Mouse (Mus musculus) hematopoietic stem cell, adult 5-6 weeks (primary cell): ENCODE results near the gene A530064D06Rik. TPM values are rescaled to one million over a fixed set of nuclear protein-coding genes. Genes with fewer than 3 reads are reported as not detected.

Experiments used
- ATAC-seq, 2 experiments: fragments of 125-278 bp in 1 of 2; replicated peaks in 1 of 2; 2 replicates each; pipeline ENCODE4 v1.8.0; 2016 to 2017; ENCODE audit warnings: inconsistent platforms in 2 of 2, mild to moderate bottlenecking in 2 of 2, moderate number of reproducible peaks in 2 of 2, low read depth in 1 of 2, moderate TSS enrichment in 1 of 2; ENCODE audit not compliant: low FRiP score in 2 of 2, poor library complexity in 2 of 2, severe bottlenecking in 2 of 2, insufficient read depth in 1 of 2, low TSS enrichment in 1 of 2
- total RNA-seq: library from RNA; stranded (forward); fragments of 172-1452, 232-1000 nt; gene quantifications from 2 replicates; pipeline ENCODE4 v1.2.3, GENCODE M21; 2017

Gene A530064D06Rik
- total RNA-seq = 1.0 and 9.2 TPM in 2 replicates

DNA sequence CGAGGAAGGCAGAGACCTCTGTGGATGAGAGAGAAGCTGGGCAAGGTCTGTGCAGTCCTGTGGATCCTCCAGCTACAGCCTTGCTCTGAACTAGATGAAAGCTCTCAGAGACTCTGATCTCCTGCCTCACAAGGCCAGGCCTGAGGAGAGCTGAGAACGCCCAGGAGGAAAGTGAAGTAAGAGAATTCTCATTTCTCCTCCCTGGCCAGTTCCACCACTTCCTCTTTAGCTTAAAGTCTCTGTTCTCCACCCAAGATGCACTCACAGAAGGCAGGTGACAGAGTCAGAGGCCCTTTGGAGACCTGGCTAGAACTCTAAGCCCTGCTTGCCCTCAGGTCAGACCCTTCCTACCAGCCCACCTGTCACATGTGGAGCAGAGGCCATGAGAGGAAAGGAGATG lies at the start of gene A530064D06Rik:
Gene A530064D06Rik, minus strand, starts transcription at position 173 of the 400 bp plus-strand sequence.
- peak; percentile 72 to 78 for ATAC-seq

DNA sequence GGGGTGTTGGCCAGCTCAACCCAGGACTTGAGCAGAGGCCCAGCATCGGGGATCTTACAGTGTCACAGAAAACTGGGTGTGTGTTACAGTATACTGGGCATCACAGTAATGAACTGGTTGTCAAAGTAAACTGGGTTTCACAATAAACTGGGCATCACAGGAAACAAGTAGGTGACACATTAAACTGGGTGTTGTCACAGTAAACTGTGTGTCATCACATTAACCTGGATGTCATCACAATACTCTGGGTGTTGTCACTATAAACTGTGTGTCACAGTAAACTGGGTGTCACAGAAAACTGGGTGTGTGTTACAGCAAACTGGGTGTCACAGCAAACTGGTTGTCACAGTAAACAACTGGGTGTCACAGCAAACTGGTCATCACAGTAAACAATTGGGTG lies 48.4 kb upstream of the A530064D06Rik start:
- peak in 1 of 2 experiments; percentile 39; a peak in 1 of 4 replicates for ATAC-seq

- ATAC-seq = no peak
Observed at GRCm38 (mm10) chr17:48213511-48213910, 46.4 kb upstream of the A530064D06Rik start.

GRCm38 (mm10) chr17:48212596-48212995 lies 45.5 kb upstream of the A530064D06Rik start:
- ATAC-seq = no peak

- ATAC-seq = no peak
Observed at GRCm38 (mm10) chr17:48203086-48203485, 36.0 kb upstream of the A530064D06Rik start.

DNA sequence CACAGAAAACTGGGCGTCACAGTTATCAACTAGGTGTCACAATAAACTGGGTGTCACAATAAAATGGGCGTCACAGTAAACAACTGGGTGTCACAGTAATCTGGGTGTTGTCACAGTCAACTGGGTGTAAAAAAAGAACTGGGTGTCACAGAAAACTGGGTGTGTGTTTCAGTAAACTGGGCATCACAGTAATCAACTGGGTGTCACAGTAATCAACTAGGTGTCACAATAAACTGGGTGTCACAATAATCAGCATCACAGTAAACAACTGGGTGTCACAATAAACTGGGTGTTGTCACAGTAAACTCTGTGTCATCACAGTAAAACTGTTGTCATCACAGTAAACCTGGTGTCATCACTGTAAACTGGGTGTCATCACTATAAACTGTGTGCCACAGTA lies 25.3 kb upstream of the A530064D06Rik start:
- ATAC-seq = peak in 1 of 2 experiments; percentile 36; a peak in 1 of 4 replicates

- ATAC-seq = peak; percentile 22 to 81; a peak in 1 of 4 replicates
Observed at GRCm38 (mm10) chr17:48185252-48185651, 18.2 kb upstream of the A530064D06Rik start.

DNA sequence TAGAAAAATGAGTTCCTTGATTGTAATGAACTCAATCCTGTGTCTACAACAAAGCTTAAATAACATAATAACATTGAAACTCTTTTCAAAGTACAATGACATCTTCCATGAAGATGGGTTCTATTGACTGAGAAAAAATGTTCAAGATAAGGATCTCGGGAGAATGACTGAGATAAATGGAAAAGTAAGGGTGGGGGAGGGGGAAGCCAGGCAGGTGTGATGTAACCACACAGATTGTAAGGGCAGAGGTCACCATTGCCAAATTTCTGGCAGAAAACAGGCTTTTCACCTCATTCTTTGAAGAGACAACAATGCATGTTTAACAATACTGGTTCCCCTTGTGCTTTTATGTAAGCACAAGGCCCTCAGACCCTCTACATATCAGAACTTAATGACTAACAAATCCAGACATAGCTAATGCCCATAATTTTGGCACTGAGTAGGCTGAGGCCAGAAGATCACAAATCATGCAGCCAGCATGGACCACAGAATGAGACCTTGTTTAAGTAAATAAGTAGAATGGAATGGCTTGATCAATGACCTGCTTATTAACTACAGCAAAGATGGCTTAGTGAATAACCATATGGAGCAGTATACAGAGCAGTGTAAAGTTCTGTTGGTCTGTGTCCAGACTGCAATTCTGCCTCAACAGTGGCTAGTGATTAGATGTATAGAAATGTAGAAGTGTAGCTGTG lies 9.5 kb downstream of the A530064D06Rik start:
- no peak for ATAC-seq

DNA sequence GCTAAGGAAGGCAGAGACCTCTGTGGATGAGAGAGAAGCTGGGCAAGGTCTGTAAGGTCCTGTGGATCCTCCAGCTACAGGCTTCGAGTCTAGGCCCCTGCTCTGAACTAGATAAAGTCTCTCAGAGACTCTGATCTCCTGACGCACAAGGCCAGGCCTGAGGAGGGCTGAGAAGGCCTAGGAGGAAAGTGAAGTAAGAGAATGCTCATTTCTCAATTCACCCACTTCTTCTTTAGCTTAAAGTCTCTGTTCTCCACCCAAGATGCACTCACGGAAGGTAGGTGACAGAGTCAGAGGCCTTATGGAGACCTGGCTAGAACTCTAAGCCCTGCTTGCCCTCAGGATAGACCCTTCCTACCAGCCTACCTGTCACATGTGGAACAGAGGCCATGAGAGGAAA lies 21.0 kb downstream of the A530064D06Rik start, which contains the start of gene 9830107B12Rik:
Gene 9830107B12Rik, minus strand, starts transcription at position 149 of the 400 bp plus-strand sequence.
- ATAC-seq = peak in 1 of 2 experiments; percentile 55; a peak in 1 of 4 replicates

- no peak for ATAC-seq
Observed at GRCm38 (mm10) chr17:48132810-48133209, 34.3 kb downstream of the A530064D06Rik start.

- ATAC-seq = no peak
Observed at GRCm38 (mm10) chr17:48120456-48120855, 46.6 kb downstream of the A530064D06Rik start.

- peak; percentile 54 to 72; a peak in 3 of 4 replicates for ATAC-seq
Observed at GRCm38 (mm10) chr17:48119656-48120055, 47.4 kb downstream of the A530064D06Rik start.

GRCm38 (mm10) chr17:48118570-48118969 lies 48.5 kb downstream of the A530064D06Rik start:
- ATAC-seq = peak; percentile 97 to 99

DNA sequence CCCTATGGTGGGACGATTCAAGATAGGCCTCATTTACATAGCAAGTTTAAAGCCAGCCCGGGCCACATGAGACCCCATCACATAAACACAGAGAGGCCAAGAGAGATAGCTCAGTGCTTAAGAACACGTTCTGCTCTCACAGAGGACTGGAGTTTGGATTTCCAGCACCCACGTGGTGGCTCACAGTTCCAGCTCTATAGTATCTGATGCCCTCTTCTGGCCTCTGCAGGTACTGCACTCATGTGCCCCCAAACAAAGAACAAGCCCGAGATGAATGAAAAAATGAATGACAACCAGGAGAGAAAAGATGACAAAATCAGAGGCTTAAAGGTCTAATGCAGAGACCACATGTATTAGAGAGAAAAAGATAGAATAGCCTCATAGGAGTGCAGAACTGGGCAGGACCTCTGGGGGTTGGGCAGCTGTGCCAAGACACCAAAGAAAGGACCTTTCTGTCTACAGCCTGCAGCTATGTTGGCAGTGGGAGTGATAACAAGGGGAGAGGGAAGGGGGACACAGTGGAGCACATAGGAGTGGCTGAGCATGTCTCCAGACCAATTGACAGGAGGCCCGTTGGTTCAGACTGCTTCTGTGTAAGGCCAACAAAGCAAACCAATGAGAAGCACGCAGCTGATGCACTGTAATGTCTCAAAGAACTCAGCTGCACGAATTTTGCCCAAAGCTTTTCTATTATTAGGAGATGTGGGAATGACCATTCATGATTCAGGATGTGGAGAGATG lies 56.4 kb downstream of the A530064D06Rik start:
- peak; percentile 42 to 59; a peak in 2 of 4 replicates for ATAC-seq

DNA sequence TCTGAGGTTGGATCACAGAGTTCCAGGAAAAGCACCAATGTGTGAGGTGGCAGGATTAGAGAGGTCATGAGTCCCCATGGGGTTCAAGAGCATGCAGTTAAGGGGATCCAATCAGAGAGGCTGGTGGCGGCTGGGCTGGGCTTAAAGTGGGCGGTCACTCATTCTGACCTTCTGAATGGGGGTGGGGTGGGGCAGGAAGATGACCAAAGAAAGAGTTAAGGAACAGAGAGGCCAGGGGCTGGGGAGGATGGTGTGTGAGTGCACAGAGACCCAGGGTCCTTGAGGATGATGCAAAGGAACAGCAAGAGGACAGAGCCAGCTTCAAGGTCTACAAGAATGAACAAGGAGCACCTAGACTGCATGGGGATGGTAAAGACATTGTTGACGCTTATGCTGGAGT lies 58.6 kb downstream of the A530064D06Rik start:
- no peak for ATAC-seq

GRCm38 (mm10) chr17:48107862-48108261 lies 59.2 kb downstream of the A530064D06Rik start:
- no peak for ATAC-seq

DNA sequence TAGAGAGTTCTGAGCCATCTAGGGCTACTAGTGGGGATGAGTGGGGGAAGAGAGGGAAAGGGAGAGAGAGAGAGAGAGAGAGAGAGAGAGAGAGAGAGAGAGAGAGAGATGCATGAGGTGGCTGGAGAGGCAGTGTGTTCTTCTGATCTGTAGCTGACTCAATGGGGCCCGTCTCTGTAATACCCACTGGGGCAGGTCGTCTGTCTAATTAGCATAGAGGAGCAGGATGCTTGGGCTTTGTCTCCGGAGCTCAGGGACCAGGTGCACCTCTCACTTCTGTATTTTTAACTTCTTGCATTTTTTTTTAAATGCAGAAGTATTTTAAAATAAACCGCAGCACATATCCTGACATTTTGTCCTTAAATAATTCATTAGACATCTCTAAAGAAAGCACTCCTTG lies 59.7 kb downstream of the A530064D06Rik start:
- peak; percentile 40 to 49; a peak in 1 of 4 replicates for ATAC-seq
